Mouse (Mus musculus) liver, adult (tissue): ENCODE results near the gene Pax7.

ENCODE experiments used
- GATA4 ChIP-seq: IDR thresholded peaks from 2 replicates; pipeline ENCODE4 v1.6.1; 2014; ENCODE audit warnings: mild to moderate bottlenecking, low read length; ENCODE audit not compliant: insufficient replicate concordance

The Pax7 gene

DNA sequence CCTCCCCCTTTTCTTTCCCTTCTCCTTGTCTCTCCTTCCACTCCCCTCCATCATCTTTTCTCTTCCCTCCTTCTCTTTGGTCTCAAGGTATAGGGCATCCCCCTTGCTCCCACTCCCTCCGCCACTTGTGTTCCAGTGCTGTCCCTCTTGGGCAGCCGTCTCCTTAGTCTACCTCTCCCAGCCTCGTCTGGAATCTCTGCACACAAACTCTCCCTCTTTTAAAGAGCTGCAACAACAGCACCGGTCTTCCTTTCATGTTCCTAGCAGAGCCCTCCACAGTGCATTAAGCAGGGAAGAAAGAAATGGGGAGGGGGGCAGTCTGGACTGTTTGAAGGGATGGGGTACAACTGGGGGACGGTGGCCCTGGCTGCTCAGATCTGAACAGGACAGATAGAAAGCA is 3.4 kb upstream of the Pax7 start:
- TF ChIP-seq GATA4 = no peak

DNA sequence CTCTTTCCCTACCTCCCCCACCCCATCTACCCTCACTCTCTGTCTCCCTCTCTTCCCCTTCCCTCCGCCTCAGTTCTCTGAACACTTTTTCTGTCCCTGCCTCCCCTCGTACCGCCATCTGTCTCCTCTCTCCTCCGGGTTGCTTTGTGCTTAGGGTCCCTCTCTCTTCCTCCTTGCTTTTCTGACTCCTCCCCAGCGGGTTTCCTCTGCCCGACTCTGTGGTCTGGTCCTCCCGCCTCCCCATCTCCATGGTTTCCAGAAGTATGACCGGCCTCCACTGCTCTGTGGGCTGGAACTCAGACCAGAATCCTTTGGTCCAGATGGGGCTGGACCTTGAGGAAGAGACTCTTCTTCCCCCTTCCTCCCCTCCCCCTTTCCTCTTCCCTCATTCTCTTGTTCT is 2.9 kb upstream of the Pax7 start:
- no peak for TF ChIP-seq GATA4

DNA sequence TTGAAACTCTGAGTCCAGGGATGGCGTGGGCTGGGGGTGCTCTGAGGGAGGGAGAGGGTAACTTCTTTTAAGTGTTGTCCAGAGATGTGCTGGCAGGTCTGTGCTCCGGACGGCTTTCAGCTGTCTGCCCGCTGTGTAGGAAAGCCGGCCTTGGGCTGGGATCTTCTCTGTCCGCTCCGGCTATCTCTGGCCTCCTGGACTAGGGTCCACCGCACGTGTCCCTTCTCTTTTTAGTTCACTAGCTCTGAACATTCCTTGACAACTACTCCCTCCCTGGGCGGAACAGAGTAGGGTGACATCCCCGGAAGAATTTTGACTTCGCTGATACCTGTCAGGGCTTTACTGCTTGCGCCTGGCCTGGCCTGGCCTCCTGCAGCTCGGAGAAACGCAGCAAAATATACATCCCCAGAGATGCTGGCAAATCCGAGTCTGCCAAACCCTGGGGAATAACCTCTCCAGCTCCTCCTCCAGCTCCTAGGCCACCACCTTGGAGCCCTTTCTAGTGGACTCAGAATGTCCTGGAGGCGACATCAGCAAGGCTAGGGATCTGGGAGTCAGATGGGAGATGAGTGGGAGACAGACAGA is 581 bp upstream of the Pax7 start:
- no peak for TF ChIP-seq GATA4

DNA sequence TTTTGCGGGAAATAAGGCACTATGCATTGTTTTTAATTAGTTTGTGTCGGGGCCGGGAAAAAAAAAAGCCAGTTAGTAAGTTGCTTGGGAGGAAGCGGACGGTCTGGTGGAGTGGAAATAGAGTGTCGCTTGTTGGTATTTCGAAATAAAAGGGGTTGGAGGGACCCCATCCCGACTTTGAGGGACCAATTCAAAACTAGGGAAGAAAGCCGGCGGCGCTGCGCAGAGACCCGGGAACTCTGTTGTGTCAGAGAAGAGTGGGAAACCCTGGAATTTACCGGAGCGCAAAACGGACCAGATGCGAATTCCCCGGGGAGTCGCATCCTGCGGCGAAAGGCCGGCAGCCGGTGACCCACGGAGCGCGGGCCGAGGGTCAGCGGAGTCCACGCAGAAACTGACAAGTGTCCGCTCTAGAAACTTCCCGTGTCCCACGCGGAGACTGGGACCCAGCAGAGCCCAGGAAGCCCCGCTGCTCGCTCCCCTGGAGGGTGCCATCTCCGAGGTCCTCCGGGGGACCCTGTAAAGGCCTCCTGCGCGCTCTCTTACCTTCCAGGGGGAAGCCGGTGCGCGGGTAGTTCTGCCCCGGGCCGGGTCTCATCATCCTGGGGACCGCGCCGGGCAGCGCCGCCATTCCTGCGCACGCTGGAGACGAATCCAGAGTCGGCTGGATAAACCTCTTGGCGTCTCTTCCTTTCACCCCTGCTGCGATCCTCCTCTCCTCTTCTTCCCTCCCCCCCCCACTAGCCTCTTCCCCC is 870 bp downstream of the Pax7 start:
- no peak for TF ChIP-seq GATA4

DNA sequence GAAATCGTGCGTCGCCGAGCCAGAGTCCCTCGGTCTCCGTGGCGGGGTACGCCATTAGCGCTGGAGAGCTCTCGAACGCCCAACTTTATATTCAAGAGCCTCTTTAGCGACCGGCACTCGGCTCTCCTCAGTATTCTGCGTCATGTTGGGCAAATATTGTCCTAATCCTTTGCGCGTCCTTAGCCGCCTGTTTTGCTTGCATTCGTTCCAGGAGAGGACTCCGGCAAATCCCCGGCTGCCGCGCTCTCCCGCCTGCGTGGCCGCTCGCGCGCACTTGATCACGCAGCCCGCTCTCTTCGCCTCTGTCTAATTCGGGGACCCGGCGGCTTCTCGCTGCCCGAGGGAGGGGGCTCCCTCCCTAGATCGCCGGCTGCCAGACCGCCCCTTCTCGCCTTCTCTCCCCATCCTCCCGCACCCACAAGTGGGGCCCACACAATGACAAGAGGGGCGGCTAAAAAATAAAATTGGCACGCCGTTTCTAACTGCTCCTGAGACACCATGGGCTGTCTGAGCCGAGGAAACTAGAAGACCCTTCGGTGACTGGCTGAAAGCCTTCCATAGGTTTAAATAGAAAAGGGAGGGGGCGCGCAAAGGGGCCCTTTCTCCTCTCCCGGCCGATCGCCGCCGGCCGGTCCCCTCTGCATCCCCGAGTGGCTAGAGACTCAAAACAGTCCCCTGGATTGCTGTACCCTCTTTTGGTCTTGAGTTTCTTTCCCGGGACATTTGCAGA is 1.7 kb downstream of the Pax7 start:
- no peak for TF ChIP-seq GATA4

DNA sequence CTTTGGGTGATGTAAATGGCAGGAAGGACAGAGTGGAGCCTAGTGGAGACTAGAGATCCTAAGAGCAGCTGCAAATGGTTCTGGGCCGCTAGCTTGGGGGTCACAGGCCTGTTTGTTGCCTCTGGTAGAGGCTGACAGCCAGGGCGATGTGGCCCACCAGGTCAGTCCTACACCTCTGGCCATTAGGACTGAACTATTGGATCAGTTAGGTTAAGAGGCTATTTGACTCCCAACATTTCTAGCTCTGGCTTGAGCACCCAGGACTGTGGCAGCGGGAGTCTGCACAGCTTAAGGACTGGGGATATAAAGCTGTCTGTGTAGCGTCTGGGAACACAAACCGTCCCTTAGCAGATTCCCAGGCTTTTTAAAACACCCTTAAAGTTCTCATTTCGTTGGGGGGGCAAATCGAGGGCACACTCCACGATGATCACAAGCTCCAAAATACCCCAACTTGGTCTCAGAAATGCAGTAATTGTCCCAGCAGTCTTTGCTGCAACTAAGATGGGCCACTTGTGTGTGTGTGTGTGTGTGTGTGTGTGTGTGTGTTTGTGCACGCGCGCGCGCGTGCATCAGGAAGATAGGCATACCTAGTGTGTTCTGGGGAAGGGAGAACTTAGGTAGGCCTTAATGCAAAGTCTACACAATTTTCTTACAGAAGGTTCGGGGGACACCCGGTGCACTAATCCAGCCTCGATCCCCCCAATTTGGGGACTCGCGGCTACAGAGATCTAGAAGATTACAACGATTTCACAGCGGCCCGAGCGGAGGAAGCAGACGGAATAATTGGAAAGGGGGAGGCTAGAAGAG is 2.5 kb downstream of the Pax7 start:
- TF ChIP-seq GATA4 = no peak

DNA sequence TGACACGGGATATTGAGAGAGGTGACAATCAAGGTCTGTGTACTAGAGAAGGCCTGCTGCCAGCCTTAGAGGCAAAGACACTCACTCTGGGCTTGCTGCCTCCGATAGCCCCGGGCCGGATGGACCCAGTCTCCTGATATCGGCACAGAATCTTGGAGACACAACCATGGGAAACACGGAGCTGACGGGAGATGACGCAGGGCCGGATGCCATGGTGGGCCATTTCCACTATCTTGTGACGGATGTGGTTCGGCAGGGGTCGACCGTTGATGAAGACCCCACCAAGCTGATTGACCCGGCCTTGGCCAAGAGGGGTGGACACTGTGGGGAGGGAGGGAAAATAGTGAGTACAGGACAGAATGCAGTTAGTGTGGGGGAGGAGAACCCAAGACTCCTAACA is 3.3 kb downstream of the Pax7 start:
- no peak for TF ChIP-seq GATA4

DNA sequence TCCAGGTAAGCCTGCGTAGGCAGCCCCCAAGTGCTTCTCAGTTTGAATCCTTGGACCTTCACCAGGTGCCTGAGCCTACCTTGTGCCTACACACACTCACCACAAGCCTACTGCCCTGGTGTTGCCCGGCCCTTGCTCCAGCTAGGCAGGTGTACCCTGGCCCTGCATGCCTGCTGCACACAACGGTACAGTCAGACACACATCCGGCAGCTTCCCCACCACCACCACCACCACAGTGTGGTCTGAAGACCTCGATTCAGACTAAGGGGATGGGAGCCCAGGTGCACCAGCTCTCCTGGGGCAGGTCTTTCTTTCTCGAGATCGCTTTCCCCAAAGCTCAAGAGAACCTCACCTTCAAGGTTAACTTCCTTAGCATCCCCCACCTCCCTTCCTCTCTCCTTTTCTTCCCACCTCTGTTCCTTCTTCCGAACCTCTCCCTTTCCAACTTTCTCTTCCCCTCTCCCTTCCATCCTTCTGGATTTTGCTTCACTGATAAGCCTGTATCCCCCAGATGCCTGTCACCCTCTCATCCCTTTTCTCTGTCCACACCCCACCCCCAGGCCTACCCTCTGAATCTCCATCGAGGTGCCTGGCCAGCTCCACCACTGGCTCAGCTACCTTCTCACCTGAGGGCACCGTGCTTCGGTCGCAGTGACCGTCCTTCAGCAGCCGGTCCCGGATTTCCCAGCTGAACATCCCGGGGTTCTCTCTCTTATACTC is 4.3 kb downstream of the Pax7 start:
- TF ChIP-seq GATA4 = no peak

DNA sequence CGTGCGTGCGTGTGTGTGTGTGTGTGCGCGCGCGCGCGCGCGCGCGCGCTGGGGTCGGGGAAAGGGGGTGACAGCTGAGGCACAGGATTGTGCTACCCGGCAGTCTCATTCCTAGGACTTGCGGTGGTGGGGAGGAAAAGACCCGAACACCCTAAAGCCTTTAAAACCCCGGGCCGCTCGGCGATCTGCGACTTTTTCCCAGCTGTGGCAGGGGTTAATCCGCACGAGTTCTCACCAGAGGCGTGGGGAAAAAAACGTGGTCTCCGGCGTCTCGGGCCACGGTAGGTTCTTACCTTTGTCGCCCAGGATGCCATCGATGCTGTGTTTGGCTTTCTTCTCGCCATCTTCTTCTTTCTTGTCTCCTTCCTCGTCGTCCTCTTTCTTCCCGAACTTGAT is 5.0 kb downstream of the Pax7 start:
- TF ChIP-seq GATA4 = no peak

DNA sequence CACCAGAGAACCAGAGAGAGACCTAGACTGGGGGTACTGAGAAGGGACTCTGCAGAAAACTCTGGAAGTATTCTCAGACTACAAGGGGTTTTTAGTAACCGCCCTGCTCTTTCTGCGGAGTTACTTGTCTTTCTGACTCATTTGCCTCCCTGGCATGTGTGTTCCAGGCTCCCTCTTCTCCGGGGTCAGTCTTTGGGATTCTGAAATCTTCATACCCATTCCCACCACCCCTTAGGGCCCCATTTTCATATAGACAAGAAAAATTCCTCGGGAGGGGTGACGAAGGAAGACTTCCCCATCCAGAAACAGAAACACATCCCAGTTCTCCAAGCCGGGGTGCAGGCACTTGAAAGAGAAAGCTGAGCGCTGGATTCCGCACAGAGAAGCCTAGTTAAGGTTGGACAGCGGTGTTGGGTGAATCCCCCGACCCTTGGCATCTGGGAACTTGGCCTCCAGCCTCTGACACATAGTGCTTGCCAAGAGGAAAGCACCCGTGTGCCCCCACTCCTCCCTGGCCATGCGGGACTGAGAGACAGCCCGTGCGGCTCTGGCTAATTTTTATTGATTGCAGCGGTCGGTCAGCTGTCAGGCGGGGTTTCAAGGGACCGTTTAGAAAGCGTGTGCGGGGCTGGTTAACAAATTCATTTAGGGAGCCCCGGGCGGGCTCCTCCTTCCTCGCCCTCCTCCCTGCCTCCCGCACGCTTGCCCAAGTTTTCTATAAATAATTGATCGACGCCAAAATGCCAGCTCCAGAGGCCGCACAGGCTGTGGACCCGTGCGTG is 5.6 kb downstream of the Pax7 start:
- no peak for TF ChIP-seq GATA4

DNA sequence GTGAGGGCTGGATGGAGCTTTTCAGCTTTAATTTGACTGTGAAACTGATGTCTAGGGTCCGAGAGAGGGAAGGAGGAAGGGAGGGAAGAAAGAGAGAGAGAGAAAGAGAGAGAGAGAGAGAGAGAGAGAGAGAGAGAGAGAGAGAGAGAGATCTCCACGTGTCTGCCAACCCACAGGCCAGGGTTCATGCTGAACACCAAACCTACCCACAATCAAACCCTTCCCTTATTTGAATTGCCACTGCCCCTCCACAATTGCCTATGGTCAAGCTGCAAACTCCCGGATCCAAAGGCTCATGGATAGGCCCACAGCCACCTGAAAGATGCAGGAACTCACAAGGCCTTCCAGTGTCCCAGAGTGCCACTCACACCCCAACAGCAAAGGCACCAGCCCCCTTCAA is 7.1 kb downstream of the Pax7 start:
- TF ChIP-seq GATA4 = no peak

DNA sequence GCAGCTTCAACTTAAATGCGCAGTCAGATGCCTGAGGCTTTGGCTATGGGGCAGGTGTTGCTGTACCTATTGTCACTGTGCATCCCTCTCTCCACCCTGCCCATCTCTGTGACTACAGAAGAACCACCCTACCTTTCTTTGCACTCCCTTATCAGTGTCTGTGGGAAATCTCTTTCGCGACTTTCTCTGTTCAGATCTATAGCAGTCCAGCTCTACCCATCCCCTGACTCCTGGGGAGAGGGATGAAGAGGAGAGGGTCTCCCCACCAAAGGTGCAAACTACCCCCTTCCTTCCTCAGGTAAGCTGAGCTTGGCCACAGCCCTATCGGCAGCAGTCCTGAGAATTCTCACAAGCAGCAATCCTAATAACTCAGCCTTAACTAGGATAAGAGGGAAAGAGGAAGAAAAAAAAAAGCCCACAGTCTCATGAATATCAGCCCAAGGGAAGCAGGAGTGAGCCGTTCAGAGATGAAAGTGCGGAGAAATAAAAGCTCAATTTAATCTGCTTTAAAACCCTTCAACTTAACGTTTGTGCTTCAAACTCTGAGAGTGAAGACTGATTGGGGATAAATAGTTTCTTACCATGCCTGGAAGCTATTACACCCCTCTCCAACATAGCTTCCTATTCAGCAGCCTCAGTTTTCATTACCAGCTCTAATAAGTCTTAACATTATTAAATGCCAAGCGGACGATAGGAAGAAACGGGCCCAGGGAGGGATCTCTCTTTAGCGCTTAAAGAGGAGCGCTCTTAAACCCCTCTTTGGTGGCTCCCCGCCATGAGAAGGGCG is 7.8 kb downstream of the Pax7 start:
- no peak for TF ChIP-seq GATA4

DNA sequence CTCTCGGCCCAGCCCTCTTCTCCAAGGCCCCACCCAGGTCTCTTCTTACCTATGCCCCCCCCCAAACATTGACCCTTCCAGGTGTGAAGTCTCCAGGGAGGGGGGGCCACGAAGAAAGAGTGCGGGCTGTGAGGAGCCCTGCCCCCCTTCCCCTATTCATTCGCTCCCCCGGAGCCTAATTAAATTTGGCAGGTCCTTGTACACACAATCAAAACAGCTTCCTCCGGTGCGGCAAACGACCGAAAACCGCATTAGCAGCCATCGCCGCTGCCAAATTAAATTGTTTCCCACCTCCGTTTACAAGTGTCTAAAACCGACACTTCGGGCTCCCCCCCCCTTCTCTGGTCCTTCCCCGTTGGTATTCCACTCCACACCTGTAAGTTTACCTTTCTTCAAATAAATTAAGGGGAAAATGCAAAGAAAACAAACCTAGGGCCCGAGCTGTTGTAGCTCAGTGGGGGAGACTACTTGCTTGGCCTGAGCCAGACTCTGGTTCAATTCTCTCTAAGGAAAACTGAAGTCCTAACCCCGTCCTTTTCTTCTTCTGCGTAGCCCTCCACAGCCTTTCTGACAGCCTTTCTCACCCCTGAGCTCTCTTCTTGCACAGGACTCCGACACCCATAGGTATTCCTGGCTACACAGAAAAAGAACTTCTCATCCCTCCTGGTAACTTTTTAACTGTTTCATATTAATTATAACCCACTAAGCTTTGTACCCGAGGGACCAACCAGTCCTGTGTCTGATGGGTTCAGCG is 8.6 kb downstream of the Pax7 start:
- TF ChIP-seq GATA4 = no peak
